Mouse (Mus musculus): Measurements from ENCODE around the gene Cntn3. TPM values are rescaled to one million over a fixed set of nuclear protein-coding genes. Genes with fewer than 3 reads are reported as not detected.
"Not testable (repeated sequence)": the region's sequence is repeated elsewhere in the genome, so short reads cannot be mapped to it uniquely, and the experiment has no call there.

The Cntn3 gene
- polyA plus RNA-seq (2015; fragmentation: Nextera tagmentation; extraction: Ambion mirVana), result 0.20 and 0.31 TPM in 2 replicates

DNA sequence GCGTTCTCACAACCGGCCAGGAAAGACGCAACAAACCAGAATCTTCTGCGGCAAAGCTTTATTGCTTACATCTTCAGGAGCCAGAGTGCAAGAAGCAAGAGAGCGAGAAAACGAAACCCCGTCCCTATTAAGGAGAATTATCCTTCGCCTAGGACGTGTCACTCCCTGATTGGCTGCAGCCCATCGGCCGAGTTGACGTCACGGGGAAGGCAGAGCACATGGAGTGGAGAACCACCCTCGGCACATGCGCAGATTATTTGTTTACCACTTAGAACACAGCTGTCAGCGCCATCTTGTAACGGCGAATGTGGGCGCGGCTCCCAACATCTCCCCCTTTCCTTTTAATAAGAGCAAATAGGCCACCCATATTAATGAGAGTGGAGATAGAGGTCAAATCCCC, at the start of gene Cntn3:
Gene Cntn3, minus strand, starts transcription at position 101 of the 400 bp plus-strand sequence.
- H3K4me1 ChIP-seq (ENCODE audit: control insufficient read depth, insufficient read depth, low read length); H3K4me3 ChIP-seq (ENCODE audit: low read length); ATAC-seq (replicated peaks; ENCODE audit: extremely low read depth, insufficient read depth, low FRiP score); H3K9ac ChIP-seq (ENCODE audit: low read length); H3K27me3 ChIP-seq (ENCODE audit: control insufficient read depth, insufficient read depth, low read length); H3K4me2 ChIP-seq (ENCODE audit: low read depth, low read length); H3K36me3 ChIP-seq (ENCODE audit: control insufficient read depth, insufficient read depth); H3K9me3 ChIP-seq (replicated peaks; ENCODE audit: control insufficient read depth, low read length); H3K27ac ChIP-seq (ENCODE audit: low read length): not testable (repeated sequence)
- 95% methylated on average over 4 of the region's 20 CpGs for WGBS

DNA sequence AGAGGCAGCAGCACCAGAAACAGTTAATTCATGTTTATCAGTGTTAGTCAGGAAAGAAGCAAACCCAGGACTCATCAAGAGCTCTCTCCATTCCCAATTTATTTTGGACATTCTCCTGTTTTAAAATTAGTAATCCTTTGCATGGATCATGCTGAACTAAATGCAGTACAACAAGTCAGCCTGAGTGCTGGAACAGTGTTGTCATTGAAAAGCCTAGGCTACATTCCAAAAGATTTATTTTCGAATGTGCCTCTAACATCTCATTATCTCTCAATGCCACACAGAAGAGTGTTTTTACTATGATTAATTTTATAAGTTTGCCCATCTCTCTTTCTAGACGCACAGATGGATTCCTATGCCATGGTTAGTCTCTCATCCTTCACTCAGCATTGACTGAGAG, 27.9 kb upstream of the Cntn3 start:
- no peak for ATAC-seq (replicated peaks; ENCODE audit: extremely low read depth, insufficient read depth, low FRiP score)
- no peaks in the 10 kb centered on the region for H3K9me3 ChIP-seq (replicated peaks; ENCODE audit: control insufficient read depth, low read length)
- no peaks in the 10 kb centered on the region for H3K4me1 ChIP-seq (ENCODE audit: control insufficient read depth, insufficient read depth, low read length)
- H3K4me2 ChIP-seq (ENCODE audit: low read depth, low read length), result no peak overlapping the region
- no peaks in the 10 kb centered on the region for H3K27me3 ChIP-seq (ENCODE audit: control insufficient read depth, insufficient read depth, low read length)
- H3K9ac ChIP-seq (ENCODE audit: low read length), result no peak overlapping the region
- H3K36me3 ChIP-seq (ENCODE audit: control insufficient read depth, insufficient read depth), result no peaks in the 10 kb centered on the region
- no peak overlapping the region for H3K27ac ChIP-seq (ENCODE audit: low read length)
- H3K4me3 ChIP-seq (ENCODE audit: low read length), result no peak overlapping the region
- 48% methylated on average over 2 of the region's 2 CpGs for WGBS

DNA sequence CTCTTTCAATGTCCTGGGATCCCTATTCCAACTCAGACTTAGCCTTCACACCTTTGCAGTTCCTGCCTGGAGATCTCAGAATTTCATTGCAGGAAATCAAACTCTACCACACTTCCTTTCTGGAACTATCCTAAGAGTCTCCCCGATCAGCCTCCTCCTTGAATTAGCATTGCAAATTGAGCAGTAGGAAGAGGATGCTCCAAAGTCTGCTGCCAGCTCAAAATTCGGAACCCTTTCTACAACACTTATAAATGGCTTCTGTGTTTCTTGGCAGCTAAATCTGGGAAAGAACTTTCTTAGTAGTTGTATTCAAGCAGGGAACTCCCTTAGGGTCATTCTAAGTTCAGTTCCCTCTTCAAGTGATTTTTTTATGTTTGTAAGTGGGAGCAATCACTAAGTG, 24.9 kb upstream of the Cntn3 start:
- H3K27ac ChIP-seq (ENCODE audit: low read length), result no peak overlapping the region
- no peak overlapping the region for H3K4me3 ChIP-seq (ENCODE audit: low read length)
- H3K4me2 ChIP-seq (ENCODE audit: low read depth, low read length), result no peak overlapping the region
- H3K36me3 ChIP-seq (ENCODE audit: control insufficient read depth, insufficient read depth), result no peaks in the 10 kb centered on the region
- H3K9ac ChIP-seq (ENCODE audit: low read length), result no peak overlapping the region
- no peak for ATAC-seq (replicated peaks; ENCODE audit: extremely low read depth, insufficient read depth, low FRiP score)
- H3K4me1 ChIP-seq (ENCODE audit: control insufficient read depth, insufficient read depth, low read length), result no peaks in the 10 kb centered on the region
- no peaks in the 10 kb centered on the region for H3K27me3 ChIP-seq (ENCODE audit: control insufficient read depth, insufficient read depth, low read length)
- 53% methylated on average over 2 of the region's 2 CpGs for WGBS
- no peaks in the 10 kb centered on the region for H3K9me3 ChIP-seq (replicated peaks; ENCODE audit: control insufficient read depth, low read length)

GRCm38 (mm10) chr6:102590151-102590550, 17.2 kb upstream of the Cntn3 start:
- no peak for ATAC-seq (replicated peaks; ENCODE audit: extremely low read depth, insufficient read depth, low FRiP score)
- Histone ChIP-seq H3K9me3 (replicated peaks; ENCODE audit: control insufficient read depth, low read length) (no peaks in the 10 kb centered on the region), H3K36me3 (ENCODE audit: control insufficient read depth, insufficient read depth) (no peaks in the 10 kb centered on the region), H3K4me1 (ENCODE audit: control insufficient read depth, insufficient read depth, low read length) (no peaks in the 10 kb centered on the region), H3K27ac (ENCODE audit: low read length) (no peak overlapping the region), H3K4me2 (ENCODE audit: low read depth, low read length) (no peak overlapping the region), H3K27me3 (ENCODE audit: control insufficient read depth, insufficient read depth, low read length) (no peaks in the 10 kb centered on the region), H3K4me3 (ENCODE audit: low read length) (no peak overlapping the region), H3K9ac (ENCODE audit: low read length) (no peak overlapping the region)
- WGBS, result 87% methylated on average over 4 of the region's 4 CpGs

DNA sequence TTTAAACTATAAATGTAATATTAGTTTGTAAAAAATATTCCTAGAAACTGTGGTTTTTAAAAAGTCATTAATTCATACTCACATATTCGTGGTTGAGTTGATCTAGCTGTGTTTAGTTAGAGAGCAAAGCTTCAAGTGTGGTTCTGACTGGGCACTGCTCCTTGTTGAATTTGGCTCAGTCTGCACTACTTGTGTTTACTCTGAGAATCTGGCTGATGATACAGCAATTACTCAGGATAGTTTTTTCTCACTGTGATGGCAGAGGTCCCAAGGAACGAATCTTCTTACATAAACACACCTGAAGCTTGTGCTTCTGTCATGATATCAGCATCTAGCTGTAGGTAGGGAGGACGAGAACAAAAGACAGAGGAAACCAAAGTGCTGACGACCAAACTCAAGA, 16.4 kb upstream of the Cntn3 start:
- no peak overlapping the region for H3K27ac ChIP-seq (ENCODE audit: low read length)
- 50% methylated on average over 4 of the region's 4 CpGs for WGBS
- ATAC-seq (replicated peaks; ENCODE audit: extremely low read depth, insufficient read depth, low FRiP score), result no peak

DNA sequence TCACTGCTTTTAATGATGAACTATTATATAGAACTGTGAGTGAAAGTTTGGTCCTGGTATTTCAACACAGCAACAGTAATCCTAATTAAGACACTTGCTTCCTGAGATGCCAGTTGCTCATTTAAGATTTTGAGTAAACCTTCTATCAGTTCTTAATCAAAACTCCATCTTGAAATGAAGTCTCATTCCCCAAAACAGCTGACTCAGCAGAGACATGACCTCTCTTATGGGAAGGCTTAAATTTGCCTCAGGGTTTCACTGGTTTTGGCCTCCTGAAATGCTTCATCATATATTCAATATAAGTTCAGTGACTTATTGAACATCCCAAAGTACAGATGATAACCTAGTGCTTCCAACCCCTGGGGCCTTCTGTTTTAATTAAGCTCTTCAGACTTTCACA, 13.2 kb upstream of the Cntn3 start:
- no peak overlapping the region for H3K4me3 ChIP-seq (ENCODE audit: low read length)
- no peak for ATAC-seq (replicated peaks; ENCODE audit: extremely low read depth, insufficient read depth, low FRiP score)
- no peaks in the 10 kb centered on the region for H3K9me3 ChIP-seq (replicated peaks; ENCODE audit: control insufficient read depth, low read length)
- no peaks in the 10 kb centered on the region for H3K4me1 ChIP-seq (ENCODE audit: control insufficient read depth, insufficient read depth, low read length)
- no peak overlapping the region for H3K9ac ChIP-seq (ENCODE audit: low read length)
- H3K36me3 ChIP-seq (ENCODE audit: control insufficient read depth, insufficient read depth), result no peaks in the 10 kb centered on the region
- no peaks in the 10 kb centered on the region for H3K27me3 ChIP-seq (ENCODE audit: control insufficient read depth, insufficient read depth, low read length)
- H3K4me2 ChIP-seq (ENCODE audit: low read depth, low read length), result no peak overlapping the region
- no peak overlapping the region for H3K27ac ChIP-seq (ENCODE audit: low read length)

More for the DNA sequence above, 16.4 kb upstream of the Cntn3 start:
- Histone ChIP-seq H3K4me3 (ENCODE audit: low read length) (no peak overlapping the region), H3K27me3 (ENCODE audit: control insufficient read depth, insufficient read depth, low read length) (no peaks in the 10 kb centered on the region), H3K4me1 (ENCODE audit: control insufficient read depth, insufficient read depth, low read length) (no peaks in the 10 kb centered on the region), H3K9me3 (replicated peaks; ENCODE audit: control insufficient read depth, low read length) (no peaks in the 10 kb centered on the region), H3K4me2 (ENCODE audit: low read depth, low read length) (no peak overlapping the region), H3K9ac (ENCODE audit: low read length) (no peak overlapping the region), H3K36me3 (ENCODE audit: control insufficient read depth, insufficient read depth) (no peaks in the 10 kb centered on the region)

- Histone ChIP-seq H3K27me3 (ENCODE audit: control insufficient read depth, insufficient read depth, low read length) (no peaks in the 10 kb centered on the region), H3K36me3 (ENCODE audit: control insufficient read depth, insufficient read depth) (no peaks in the 10 kb centered on the region), H3K4me2 (ENCODE audit: low read depth, low read length) (no peak overlapping the region), H3K4me1 (ENCODE audit: control insufficient read depth, insufficient read depth, low read length) (no peaks in the 10 kb centered on the region), H3K4me3 (ENCODE audit: low read length) (no peak overlapping the region), H3K9me3 (replicated peaks; ENCODE audit: control insufficient read depth, low read length) (no peaks in the 10 kb centered on the region), H3K27ac (ENCODE audit: low read length) (no peak overlapping the region), H3K9ac (ENCODE audit: low read length) (no peak overlapping the region)
- 77% methylated on average over 2 of the region's 2 CpGs for WGBS
- ATAC-seq (replicated peaks; ENCODE audit: extremely low read depth, insufficient read depth, low FRiP score), result no peak
These were observed 10.7 kb upstream of the Cntn3 start for GRCm38 (mm10) chr6:102583578-102583977.

- H3K36me3 ChIP-seq (ENCODE audit: control insufficient read depth, insufficient read depth), result no peaks in the 10 kb centered on the region
- no peak overlapping the region for H3K27ac ChIP-seq (ENCODE audit: low read length)
- peaks cover 3% of the 10 kb centered on the region; the same call in 1 of the 2 replicates for H3K4me1 ChIP-seq (ENCODE audit: control insufficient read depth, insufficient read depth, low read length)
- no peaks in the 10 kb centered on the region for H3K9me3 ChIP-seq (replicated peaks; ENCODE audit: control insufficient read depth, low read length)
- 56% methylated on average over 1 of the region's 1 CpGs for WGBS
- H3K4me2 ChIP-seq (ENCODE audit: low read depth, low read length), result no peak overlapping the region
- no peak for ATAC-seq (replicated peaks; ENCODE audit: extremely low read depth, insufficient read depth, low FRiP score)
- no peak overlapping the region for H3K9ac ChIP-seq (ENCODE audit: low read length)
- no peak overlapping the region for H3K4me3 ChIP-seq (ENCODE audit: low read length)
- peaks cover 18% of the 10 kb centered on the region for H3K27me3 ChIP-seq (ENCODE audit: control insufficient read depth, insufficient read depth, low read length)
These were observed 5.4 kb downstream of the Cntn3 start for GRCm38 (mm10) chr6:102567496-102567895.

GRCm38 (mm10) chr6:102565228-102565627, 7.7 kb downstream of the Cntn3 start:
- Histone ChIP-seq H3K27me3 (ENCODE audit: control insufficient read depth, insufficient read depth, low read length) (peaks cover 18% of the 10 kb centered on the region), H3K9me3 (replicated peaks; ENCODE audit: control insufficient read depth, low read length) (no peaks in the 10 kb centered on the region), H3K9ac (ENCODE audit: low read length) (no peak overlapping the region), H3K4me1 (ENCODE audit: control insufficient read depth, insufficient read depth, low read length) (peaks cover 3% of the 10 kb centered on the region; the same call in 1 of the 2 replicates), H3K4me2 (ENCODE audit: low read depth, low read length) (no peak overlapping the region), H3K36me3 (ENCODE audit: control insufficient read depth, insufficient read depth) (no peaks in the 10 kb centered on the region), H3K27ac (ENCODE audit: low read length) (no peak overlapping the region), H3K4me3 (ENCODE audit: low read length) (no peak overlapping the region)
- 93% methylated on average over 1 of the region's 1 CpGs for WGBS
- ATAC-seq (replicated peaks; ENCODE audit: extremely low read depth, insufficient read depth, low FRiP score), result no peak
